Mouse (Mus musculus): ENCODE data around the gene Olfr461. TPM values are rescaled to one million over a fixed set of nuclear protein-coding genes. Genes with fewer than 3 reads are reported as not detected.

Olfr461 gene
- polyA plus RNA-seq, 1 experiment = not detected

GRCm38 (mm10) chr6:40573618-40574017, 18.8 kb upstream of the Olfr461 start:
- H3K4me1 ChIP-seq (ENCODE audit: control insufficient read depth, insufficient read depth, low read length) = no peaks in the 10 kb centered on the region
- no peaks in the 10 kb centered on the region for H3K27me3 ChIP-seq (ENCODE audit: control insufficient read depth, insufficient read depth, low read length)
- no peak overlapping the region for H3K27ac ChIP-seq (ENCODE audit: control insufficient read depth, insufficient read depth, low read depth, low read length)
- H3K36me3 ChIP-seq (ENCODE audit: control insufficient read depth, insufficient read depth, low read length) = no peaks in the 10 kb centered on the region
- H3K4me3 ChIP-seq (ENCODE audit: control insufficient read depth, low read depth, low read length) = no peak overlapping the region
- TF ChIP-seq POLR2A (IDR thresholded peaks at IDR 0.05; ENCODE audit: control insufficient read depth, low read depth, low read length) (no peak), CTCF (IDR thresholded peaks at IDR 0.05; ENCODE audit: control insufficient read depth, insufficient read depth, insufficient replicate concordance, low read depth, low read length) (no peak)

- no peaks in the 10 kb centered on the region for H3K36me3 ChIP-seq (ENCODE audit: control insufficient read depth, insufficient read depth, low read length)
- no peaks in the 10 kb centered on the region for H3K27me3 ChIP-seq (ENCODE audit: control insufficient read depth, insufficient read depth, low read length)
- no peak within 1 kb of the TSS for H3K27ac ChIP-seq (ENCODE audit: control insufficient read depth, insufficient read depth, low read depth, low read length)
- H3K4me3 ChIP-seq (ENCODE audit: control insufficient read depth, low read depth, low read length) = no peak within 1 kb of the TSS
- no peaks in the 10 kb centered on the region for H3K4me1 ChIP-seq (ENCODE audit: control insufficient read depth, insufficient read depth, low read length)
- TF ChIP-seq CTCF (IDR thresholded peaks at IDR 0.05; ENCODE audit: control insufficient read depth, insufficient read depth, insufficient replicate concordance, low read depth, low read length) = no peak
- TF ChIP-seq POLR2A (IDR thresholded peaks at IDR 0.05; ENCODE audit: control insufficient read depth, low read depth, low read length) = no peak
Measured at GRCm38 (mm10) chr6:40569187-40569586, 14.3 kb upstream of the Olfr461 start, which contains the start of gene Olfr460. TSS of gene Olfr460 (plus strand) at chr6:40569487.

GRCm38 (mm10) chr6:40544690-40545089, 10.2 kb downstream of the Olfr461 start:
- TF ChIP-seq POLR2A (IDR thresholded peaks at IDR 0.05; ENCODE audit: control insufficient read depth, low read depth, low read length) = no peak
- H3K27me3 ChIP-seq (ENCODE audit: control insufficient read depth, insufficient read depth, low read length) = no peaks in the 10 kb centered on the region
- no peaks in the 10 kb centered on the region for H3K36me3 ChIP-seq (ENCODE audit: control insufficient read depth, insufficient read depth, low read length)
- no peak overlapping the region for H3K4me3 ChIP-seq (ENCODE audit: control insufficient read depth, low read depth, low read length)
- H3K27ac ChIP-seq (ENCODE audit: control insufficient read depth, insufficient read depth, low read depth, low read length) = no peak overlapping the region
- no peaks in the 10 kb centered on the region for H3K4me1 ChIP-seq (ENCODE audit: control insufficient read depth, insufficient read depth, low read length)

- TF ChIP-seq CTCF (IDR thresholded peaks at IDR 0.05; ENCODE audit: control insufficient read depth, insufficient read depth, insufficient replicate concordance, low read depth, low read length) (no peak), POLR2A (IDR thresholded peaks at IDR 0.05; ENCODE audit: control insufficient read depth, low read depth, low read length) (no peak)
- H3K27me3 ChIP-seq (ENCODE audit: control insufficient read depth, insufficient read depth, low read length) = no peaks in the 10 kb centered on the region
Measured at GRCm38 (mm10) chr6:40519408-40519807, 35.4 kb downstream of the Olfr461 start, which contains the start of gene Prss37. TSS of gene Prss37 (minus strand) at chr6:40519508.

GRCm38 (mm10) chr6:40493229-40493628, 61.6 kb downstream of the Olfr461 start, which contains the start of gene Tas2r108:
TSS of gene Tas2r108 (plus strand) at chr6:40493529.
- H3K4me1 ChIP-seq (ENCODE audit: control insufficient read depth, insufficient read depth, low read length) = no peaks in the 10 kb centered on the region
- H3K36me3 ChIP-seq (ENCODE audit: control insufficient read depth, insufficient read depth, low read length) = no peaks in the 10 kb centered on the region
- H3K27me3 ChIP-seq (ENCODE audit: control insufficient read depth, insufficient read depth, low read length) = no peaks in the 10 kb centered on the region
- no peak within 1 kb of the TSS for H3K4me3 ChIP-seq (ENCODE audit: control insufficient read depth, low read depth, low read length)
- no peak within 1 kb of the TSS for H3K27ac ChIP-seq (ENCODE audit: control insufficient read depth, insufficient read depth, low read depth, low read length)
- TF ChIP-seq CTCF (IDR thresholded peaks at IDR 0.05; ENCODE audit: control insufficient read depth, insufficient read depth, insufficient replicate concordance, low read depth, low read length) = no peak
- no peak for TF ChIP-seq POLR2A (IDR thresholded peaks at IDR 0.05; ENCODE audit: control insufficient read depth, low read depth, low read length)

More at GRCm38 (mm10) chr6:40519408-40519807, 35.4 kb downstream of the Olfr461 start, which contains the start of gene Prss37:
- H3K4me3 ChIP-seq (ENCODE audit: control insufficient read depth, low read depth, low read length) = peak within 1 kb of the TSS; percentile 79
- no peaks in the 10 kb centered on the region for H3K36me3 ChIP-seq (ENCODE audit: control insufficient read depth, insufficient read depth, low read length)
- H3K4me1 ChIP-seq (ENCODE audit: control insufficient read depth, insufficient read depth, low read length) = no peaks in the 10 kb centered on the region
- H3K27ac ChIP-seq (ENCODE audit: control insufficient read depth, insufficient read depth, low read depth, low read length) = no peak within 1 kb of the TSS

Other genes with a start within 250 kb of the Olfr461 start
- gene Agk, start 229.9 kb downstream of the Olfr461 start, polyA plus RNA-seq (2012; rRNA removed) = 9.3 and 10.3 TPM in 2 replicates
- 1.4 and 3.2 TPM in 2 replicates for gene E330009J07Rik, start 118.9 kb downstream of the Olfr461 start, polyA plus RNA-seq (2012; rRNA removed)
- 0.16 TPM in 1 of 2 replicates, not detected in the other for gene Wee2, start 116.0 kb downstream of the Olfr461 start, polyA plus RNA-seq (2012; rRNA removed)
- 5.0 and 7.4 TPM in 2 replicates for gene Ssbp1, start 83.7 kb downstream of the Olfr461 start, polyA plus RNA-seq (2012; rRNA removed)
- 0.12 TPM in 1 of 2 replicates, not detected in the other for gene Tas2r137, start 63.8 kb downstream of the Olfr461 start, polyA plus RNA-seq (2012; rRNA removed)
- 0.10 TPM in 1 of 2 replicates, not detected in the other for gene Tas2r108, start 61.5 kb downstream of the Olfr461 start, polyA plus RNA-seq (2012; rRNA removed)
- gene Prss37, start 35.5 kb downstream of the Olfr461 start, polyA plus RNA-seq (2012; rRNA removed) = 233 and 273 TPM in 2 replicates
- gene Olfr460, start 14.4 kb upstream of the Olfr461 start, polyA plus RNA-seq (2012; rRNA removed) = 0.19 TPM in 1 of 2 replicates, not detected in the other
- 0.24 TPM in 1 of 2 replicates, not detected in the other for gene Clec5a, start 30.8 kb upstream of the Olfr461 start, polyA plus RNA-seq (2012; rRNA removed)
- not detected in 2 replicates for gene Tas2r138, start 58.3 kb upstream of the Olfr461 start, polyA plus RNA-seq (2012; rRNA removed)
- 2.2 and 2.3 TPM in 2 replicates for gene Mgam, start 73.8 kb upstream of the Olfr461 start, polyA plus RNA-seq (2012; rRNA removed)